Mouse (Mus musculus): ENCODE measurements at regions not wholly inside any gene's neighbourhood (a gene's known extent, or its start where the extent isn't known, plus 50 kb on each side); places are given as distances from the start of the nearest gene placed in this dataset.

- no peak overlapping the region for H3K4me3 ChIP-seq (ENCODE audit: control insufficient read depth, insufficient read depth, low read length)
- 0 out of 2 replicates have a peak, but pooled peaks cover under 1% of the 10 kb centered on the region for H3K4me1 ChIP-seq (replicated peaks; ENCODE audit: control insufficient read depth, insufficient read depth, low read length)
- TF ChIP-seq CTCF (IDR thresholded peaks at IDR 0.05; ENCODE audit: borderline replicate concordance, control insufficient read depth, extremely low read depth, insufficient read depth, low read length, poor library complexity) (no peak), POLR2A (IDR thresholded peaks at IDR 0.05; ENCODE audit: control insufficient read depth, extremely low read depth, insufficient read depth, low read length, poor library complexity) (no peak)
- H3K36me3 ChIP-seq (ENCODE audit: control insufficient read depth, insufficient read depth, low read length): no peaks in the 10 kb centered on the region
- 80% methylated on average over 3 of the region's 3 CpGs for WGBS
- no peaks in the 10 kb centered on the region for H3K27me3 ChIP-seq (ENCODE audit: control insufficient read depth, insufficient read depth, low read length)
- DNase-seq: no peak
- H3K27ac ChIP-seq (ENCODE audit: control insufficient read depth, insufficient read depth, low read length): no peak overlapping the region
Measured at GRCm38 (mm10) chr14:62022193-62022592, 270.2 kb upstream of the Rnaseh2b start.

GRCm38 (mm10) chr14:62023022-62023421 lies 269.4 kb upstream of the Rnaseh2b start:
- Histone ChIP-seq H3K27me3 (ENCODE audit: control insufficient read depth, insufficient read depth, low read length) (no peaks in the 10 kb centered on the region), H3K27ac (ENCODE audit: control insufficient read depth, insufficient read depth, low read length) (no peak overlapping the region), H3K4me1 (replicated peaks; ENCODE audit: control insufficient read depth, insufficient read depth, low read length) (no peaks in the 10 kb centered on the region), H3K4me3 (ENCODE audit: control insufficient read depth, insufficient read depth, low read length) (no peak overlapping the region), H3K36me3 (ENCODE audit: control insufficient read depth, insufficient read depth, low read length) (no peaks in the 10 kb centered on the region)
- DNase-seq: no peak
- 93% methylated on average over 7 of the region's 7 CpGs for WGBS
- TF ChIP-seq POLR2A (IDR thresholded peaks at IDR 0.05; ENCODE audit: control insufficient read depth, extremely low read depth, insufficient read depth, low read length, poor library complexity) (no peak), CTCF (IDR thresholded peaks at IDR 0.05; ENCODE audit: borderline replicate concordance, control insufficient read depth, extremely low read depth, insufficient read depth, low read length, poor library complexity) (no peak)

- DNase-seq: no peak
- Histone ChIP-seq H3K4me3 (ENCODE audit: control insufficient read depth, insufficient read depth, low read length) (no peak overlapping the region), H3K27me3 (ENCODE audit: control insufficient read depth, insufficient read depth, low read length) (no peaks in the 10 kb centered on the region), H3K36me3 (ENCODE audit: control insufficient read depth, insufficient read depth, low read length) (no peaks in the 10 kb centered on the region), H3K4me1 (replicated peaks; ENCODE audit: control insufficient read depth, insufficient read depth, low read length) (no peaks in the 10 kb centered on the region), H3K27ac (ENCODE audit: control insufficient read depth, insufficient read depth, low read length) (no peak overlapping the region)
- WGBS: 92% methylated on average over 8 of the region's 8 CpGs
- TF ChIP-seq POLR2A (IDR thresholded peaks at IDR 0.05; ENCODE audit: control insufficient read depth, extremely low read depth, insufficient read depth, low read length, poor library complexity): no peak
- TF ChIP-seq CTCF (IDR thresholded peaks at IDR 0.05; ENCODE audit: borderline replicate concordance, control insufficient read depth, extremely low read depth, insufficient read depth, low read length, poor library complexity): no peak
Measured at GRCm38 (mm10) chr14:62027751-62028279, 264.6 kb upstream of the Rnaseh2b start.

- Histone ChIP-seq H3K27me3 (ENCODE audit: control insufficient read depth, insufficient read depth, low read length) (no peaks in the 10 kb centered on the region), H3K27ac (ENCODE audit: control insufficient read depth, insufficient read depth, low read length) (no peak overlapping the region), H3K36me3 (ENCODE audit: control insufficient read depth, insufficient read depth, low read length) (no peaks in the 10 kb centered on the region), H3K4me1 (replicated peaks; ENCODE audit: control insufficient read depth, insufficient read depth, low read length) (no peaks in the 10 kb centered on the region), H3K4me3 (ENCODE audit: control insufficient read depth, insufficient read depth, low read length) (no peak overlapping the region)
- TF ChIP-seq POLR2A (IDR thresholded peaks at IDR 0.05; ENCODE audit: control insufficient read depth, extremely low read depth, insufficient read depth, low read length, poor library complexity): no peak
- no peak for TF ChIP-seq CTCF (IDR thresholded peaks at IDR 0.05; ENCODE audit: borderline replicate concordance, control insufficient read depth, extremely low read depth, insufficient read depth, low read length, poor library complexity)
- DNase-seq: no peak
- 71% methylated on average over 7 of the region's 7 CpGs for WGBS
Measured at GRCm38 (mm10) chr14:62030059-62030458, 262.3 kb upstream of the Rnaseh2b start.

GRCm38 (mm10) chr14:62033661-62034060 lies 258.7 kb upstream of the Rnaseh2b start:
- no peak for DNase-seq
- H3K4me3 ChIP-seq (ENCODE audit: control insufficient read depth, insufficient read depth, low read length): no peak overlapping the region
- no peaks in the 10 kb centered on the region for H3K27me3 ChIP-seq (ENCODE audit: control insufficient read depth, insufficient read depth, low read length)
- 98% methylated on average over 4 of the region's 4 CpGs for WGBS
- H3K4me1 ChIP-seq (replicated peaks; ENCODE audit: control insufficient read depth, insufficient read depth, low read length): no peaks in the 10 kb centered on the region
- no peak overlapping the region for H3K27ac ChIP-seq (ENCODE audit: control insufficient read depth, insufficient read depth, low read length)
- H3K36me3 ChIP-seq (ENCODE audit: control insufficient read depth, insufficient read depth, low read length): no peaks in the 10 kb centered on the region
- no peak for TF ChIP-seq POLR2A (IDR thresholded peaks at IDR 0.05; ENCODE audit: control insufficient read depth, extremely low read depth, insufficient read depth, low read length, poor library complexity)
- no peak for TF ChIP-seq CTCF (IDR thresholded peaks at IDR 0.05; ENCODE audit: borderline replicate concordance, control insufficient read depth, extremely low read depth, insufficient read depth, low read length, poor library complexity)

- H3K4me1 ChIP-seq (replicated peaks; ENCODE audit: control insufficient read depth, insufficient read depth, low read length): no peaks in the 10 kb centered on the region
- no peak overlapping the region for H3K4me3 ChIP-seq (ENCODE audit: control insufficient read depth, insufficient read depth, low read length)
- no peaks in the 10 kb centered on the region for H3K36me3 ChIP-seq (ENCODE audit: control insufficient read depth, insufficient read depth, low read length)
- DNase-seq: no peak
- TF ChIP-seq POLR2A (IDR thresholded peaks at IDR 0.05; ENCODE audit: control insufficient read depth, extremely low read depth, insufficient read depth, low read length, poor library complexity) (no peak), CTCF (IDR thresholded peaks at IDR 0.05; ENCODE audit: borderline replicate concordance, control insufficient read depth, extremely low read depth, insufficient read depth, low read length, poor library complexity) (no peak)
- H3K27ac ChIP-seq (ENCODE audit: control insufficient read depth, insufficient read depth, low read length): no peak overlapping the region
- H3K27me3 ChIP-seq (ENCODE audit: control insufficient read depth, insufficient read depth, low read length): no peaks in the 10 kb centered on the region
- WGBS: 78% methylated on average over 4 of the region's 4 CpGs
Measured at GRCm38 (mm10) chr14:62034664-62035063, 257.7 kb upstream of the Rnaseh2b start.

- no peaks in the 10 kb centered on the region for H3K27me3 ChIP-seq (ENCODE audit: control insufficient read depth, insufficient read depth, low read length)
- WGBS: 83% methylated on average over 3 of the region's 3 CpGs
- H3K4me1 ChIP-seq (replicated peaks; ENCODE audit: control insufficient read depth, insufficient read depth, low read length): no peaks in the 10 kb centered on the region
- H3K27ac ChIP-seq (ENCODE audit: control insufficient read depth, insufficient read depth, low read length): no peak overlapping the region
- H3K36me3 ChIP-seq (ENCODE audit: control insufficient read depth, insufficient read depth, low read length): no peaks in the 10 kb centered on the region
- TF ChIP-seq CTCF (IDR thresholded peaks at IDR 0.05; ENCODE audit: borderline replicate concordance, control insufficient read depth, extremely low read depth, insufficient read depth, low read length, poor library complexity) (no peak), POLR2A (IDR thresholded peaks at IDR 0.05; ENCODE audit: control insufficient read depth, extremely low read depth, insufficient read depth, low read length, poor library complexity) (no peak)
- no peak for DNase-seq
- H3K4me3 ChIP-seq (ENCODE audit: control insufficient read depth, insufficient read depth, low read length): no peak overlapping the region
Measured at GRCm38 (mm10) chr14:62035416-62035815, 257.0 kb upstream of the Rnaseh2b start.

Data from thymus, adult 2 months (tissue).